Mouse (Mus musculus): ENCODE measurements around the gene Agt. TPM values are rescaled to one million over a fixed set of nuclear protein-coding genes. Genes with fewer than 3 reads are reported as not detected.
A peak's percentile ranks its signal among the peaks of the same experiment; 100 is the strongest.

The Agt gene
- 1.4 and 1.8 TPM in 2 replicates for polyA plus RNA-seq (2012; rRNA removed)

DNA sequence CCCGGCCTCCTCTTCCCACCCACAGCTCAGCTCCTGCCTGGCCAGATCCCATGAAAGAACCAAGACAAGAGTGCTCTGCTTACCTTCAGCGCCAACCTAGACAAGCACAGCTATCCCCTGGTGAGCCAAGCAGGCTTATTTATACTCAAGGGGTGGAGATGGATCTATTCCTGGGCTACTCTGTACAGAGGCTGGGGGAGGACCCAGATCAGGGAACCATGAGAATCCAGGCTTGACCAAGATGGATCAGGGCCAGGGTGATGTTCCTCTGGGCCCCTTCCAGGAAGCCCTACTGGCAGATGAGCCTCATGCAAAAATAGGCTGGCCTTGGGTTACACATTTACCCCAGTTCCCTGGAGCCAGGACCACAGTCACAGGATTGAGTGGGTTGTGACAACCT is at the start of gene Agt:
Gene Agt (minus strand): TSS at position 114 of the 400 bp plus-strand sequence.
- no peak for DNase-seq (ENCODE audit: low spot score)

DNA sequence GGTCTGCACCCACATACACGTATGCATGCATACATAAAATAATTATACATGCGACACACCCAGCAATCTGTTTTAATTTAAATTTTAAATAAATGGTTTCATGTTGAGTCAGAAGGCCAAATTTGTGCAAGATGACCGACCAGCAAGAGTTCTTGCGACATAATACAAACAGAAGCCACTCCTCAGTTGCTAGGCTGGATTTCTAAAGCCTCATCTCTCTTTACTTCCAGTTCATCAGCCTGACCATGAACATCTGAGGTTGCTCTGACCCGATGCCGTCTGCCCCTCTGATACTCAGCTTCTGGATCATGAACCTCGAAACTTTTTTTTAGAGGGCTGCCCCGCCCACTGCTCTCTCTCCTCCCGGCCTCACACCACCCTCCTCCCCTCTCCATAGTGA is 48.7 kb upstream of the Agt start:
- DNase-seq (ENCODE audit: low spot score), result no peak

DNA sequence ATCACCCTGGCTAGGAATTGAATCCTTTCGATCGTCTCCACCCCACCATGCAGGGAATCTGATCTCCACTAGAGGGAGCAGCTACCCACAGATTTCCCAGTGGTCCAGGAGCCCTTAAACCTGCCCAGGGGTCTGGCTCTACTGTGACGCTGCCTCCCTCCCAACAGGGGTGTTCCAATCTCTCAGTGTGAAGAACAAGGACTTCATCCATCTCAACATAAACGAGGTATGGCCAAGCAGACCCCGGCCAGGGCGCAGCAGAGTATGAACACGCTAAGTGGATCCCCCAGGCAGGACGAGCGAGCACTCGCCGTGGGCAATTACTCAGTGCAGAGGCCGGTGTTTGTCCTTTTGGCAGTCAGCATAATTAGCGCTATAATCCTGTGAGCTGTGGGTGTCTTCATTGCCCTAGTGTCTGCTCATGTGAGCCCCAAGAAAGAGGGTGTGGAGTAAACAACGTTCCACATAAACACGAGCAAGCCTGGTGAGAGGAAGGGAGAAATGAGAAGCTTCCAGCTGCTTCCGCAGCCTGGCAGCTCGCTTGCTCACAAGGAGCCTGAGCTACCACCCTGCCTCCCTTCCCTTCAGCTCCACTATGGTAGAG is 47.9 kb upstream of the Agt start:
- DNase-seq (ENCODE audit: low spot score), result peak; percentile 45

DNA sequence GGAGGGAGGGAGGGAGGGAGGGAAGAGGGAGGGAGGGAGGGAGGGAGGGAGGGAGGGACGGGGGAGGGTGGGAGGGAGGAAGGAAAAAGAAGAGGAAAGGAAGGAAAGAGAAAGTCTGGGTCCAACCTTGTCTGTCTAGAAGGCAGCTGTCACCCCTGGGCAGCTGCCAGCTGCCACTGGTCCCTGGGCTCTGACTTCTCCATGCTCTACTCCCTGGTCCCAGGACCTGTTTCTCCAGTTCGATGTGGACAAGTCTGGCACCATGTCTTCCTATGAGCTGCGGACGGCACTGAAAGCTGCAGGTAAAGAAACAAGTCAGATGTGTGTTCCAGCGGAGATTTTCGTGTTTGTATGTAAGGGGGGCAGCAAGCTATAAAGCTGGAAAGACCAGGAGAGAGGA is 44.8 kb upstream of the Agt start:
- DNase-seq (ENCODE audit: low spot score), result no peak

DNA sequence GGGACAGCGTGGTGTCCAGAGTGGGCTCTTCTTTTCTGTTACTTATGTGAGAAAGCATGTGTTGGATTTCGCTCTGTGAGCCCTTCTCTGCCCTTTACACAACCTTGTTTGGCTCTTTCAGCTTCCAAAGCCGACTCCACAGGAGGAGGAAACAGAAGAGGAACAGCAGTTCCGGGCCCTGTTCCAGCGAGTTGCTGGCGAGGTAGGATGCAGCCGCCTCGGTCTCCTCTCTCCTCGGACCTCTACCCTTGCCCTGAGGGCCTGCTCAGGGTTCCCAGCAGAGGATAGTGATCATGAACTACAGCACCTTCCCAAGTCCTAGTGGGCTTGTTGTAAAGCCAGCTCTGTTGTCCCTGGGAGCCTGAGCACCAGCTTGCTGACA is 39.5 kb upstream of the Agt start:
- no peak for DNase-seq (ENCODE audit: low spot score)

DNA sequence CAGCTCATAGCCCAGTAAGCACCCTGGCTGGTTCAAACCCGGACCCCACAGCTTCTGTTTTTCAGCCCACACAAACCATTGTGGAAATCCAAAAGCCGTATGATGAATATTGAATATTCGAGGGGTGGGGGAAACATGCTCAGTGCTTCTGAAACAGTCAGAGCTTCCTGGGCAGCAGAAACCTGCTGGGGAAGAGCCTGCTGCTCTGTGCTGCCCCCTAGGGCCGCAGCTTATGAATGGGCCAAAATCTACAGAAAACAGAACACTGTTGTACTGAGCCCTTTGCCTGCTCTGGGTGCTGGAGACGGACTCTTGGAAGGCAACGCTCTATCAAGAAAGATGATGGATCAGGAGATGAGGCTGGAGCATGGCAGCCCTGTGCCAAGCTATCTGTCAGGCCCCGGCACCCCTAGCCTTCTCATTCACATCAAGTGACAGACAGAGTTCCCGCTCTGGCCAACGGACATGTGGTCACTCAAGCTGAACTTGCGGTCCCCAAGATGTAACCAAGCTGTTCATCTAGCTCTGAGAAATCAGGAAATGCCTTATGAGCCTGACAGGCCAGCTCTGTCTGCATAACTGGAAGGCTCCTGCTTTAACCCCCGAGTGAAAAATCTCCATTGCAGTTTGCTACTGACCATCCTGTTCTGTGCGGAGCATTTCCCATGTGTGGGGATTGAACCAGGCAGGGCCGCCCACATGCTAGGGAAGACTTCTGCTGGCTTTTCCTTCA is 38.9 kb upstream of the Agt start:
- DNase-seq (ENCODE audit: low spot score), result no peak

DNA sequence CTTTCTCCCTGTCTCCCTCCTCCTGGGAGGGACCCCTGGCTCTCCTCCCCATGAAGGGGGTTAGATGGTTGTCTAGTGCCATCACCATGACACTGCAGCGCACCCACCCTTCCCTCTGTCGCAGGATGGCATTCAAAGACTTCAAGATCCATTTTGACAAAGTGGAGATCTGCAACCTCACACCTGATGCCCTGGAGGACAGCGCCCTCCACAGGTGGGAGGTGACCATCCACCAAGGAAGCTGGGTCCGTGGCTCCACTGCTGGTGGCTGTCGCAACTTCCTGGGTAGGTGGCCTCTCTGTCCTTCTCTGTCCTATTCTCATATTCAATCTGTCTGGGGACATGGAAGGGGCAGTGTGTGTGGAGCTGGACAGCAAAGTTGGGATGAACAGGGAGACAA is 34.6 kb upstream of the Agt start:
- DNase-seq (ENCODE audit: low spot score), result no peak

DNA sequence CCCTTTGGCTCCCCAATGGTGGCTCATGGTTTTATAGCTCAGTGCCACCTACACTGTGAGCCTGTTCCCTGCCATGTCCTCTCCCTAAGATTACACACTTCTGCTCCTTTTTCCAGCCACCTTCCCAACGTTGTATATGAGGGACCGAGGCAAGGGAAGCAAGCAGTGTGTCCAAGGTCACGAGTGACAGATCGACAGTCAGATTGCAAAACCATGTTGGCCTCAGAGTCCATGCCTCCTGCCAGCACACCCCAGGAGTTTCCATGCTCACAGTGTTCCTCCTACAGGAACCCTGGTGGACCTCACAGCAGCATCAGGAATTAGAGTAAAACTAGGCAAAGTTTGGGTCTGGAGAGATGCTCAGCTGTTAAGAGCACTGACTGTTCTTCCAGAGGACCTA is 19.9 kb upstream of the Agt start:
- no peak for DNase-seq (ENCODE audit: low spot score)

DNA sequence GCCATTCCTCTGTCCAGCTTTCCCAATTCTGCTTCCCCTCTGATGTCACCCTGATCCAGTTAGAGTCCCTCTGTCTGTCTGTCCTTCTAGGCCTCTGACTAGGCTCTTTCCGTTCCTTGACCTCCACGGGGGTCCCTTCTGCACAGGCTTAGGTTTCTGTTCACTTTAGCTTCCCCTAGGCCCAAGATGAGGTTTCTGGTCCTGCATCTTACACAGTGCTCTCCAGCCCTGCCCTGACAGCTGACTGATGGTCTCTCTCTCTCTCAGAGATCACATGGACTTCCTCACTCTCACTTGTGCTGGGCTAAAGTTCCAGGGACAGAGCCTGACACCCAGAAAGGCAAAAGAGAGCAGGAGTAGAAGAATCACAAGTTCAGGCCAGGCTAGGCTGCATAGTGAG is 17.1 kb upstream of the Agt start:
- DNase-seq (ENCODE audit: low spot score), result no peak

DNA sequence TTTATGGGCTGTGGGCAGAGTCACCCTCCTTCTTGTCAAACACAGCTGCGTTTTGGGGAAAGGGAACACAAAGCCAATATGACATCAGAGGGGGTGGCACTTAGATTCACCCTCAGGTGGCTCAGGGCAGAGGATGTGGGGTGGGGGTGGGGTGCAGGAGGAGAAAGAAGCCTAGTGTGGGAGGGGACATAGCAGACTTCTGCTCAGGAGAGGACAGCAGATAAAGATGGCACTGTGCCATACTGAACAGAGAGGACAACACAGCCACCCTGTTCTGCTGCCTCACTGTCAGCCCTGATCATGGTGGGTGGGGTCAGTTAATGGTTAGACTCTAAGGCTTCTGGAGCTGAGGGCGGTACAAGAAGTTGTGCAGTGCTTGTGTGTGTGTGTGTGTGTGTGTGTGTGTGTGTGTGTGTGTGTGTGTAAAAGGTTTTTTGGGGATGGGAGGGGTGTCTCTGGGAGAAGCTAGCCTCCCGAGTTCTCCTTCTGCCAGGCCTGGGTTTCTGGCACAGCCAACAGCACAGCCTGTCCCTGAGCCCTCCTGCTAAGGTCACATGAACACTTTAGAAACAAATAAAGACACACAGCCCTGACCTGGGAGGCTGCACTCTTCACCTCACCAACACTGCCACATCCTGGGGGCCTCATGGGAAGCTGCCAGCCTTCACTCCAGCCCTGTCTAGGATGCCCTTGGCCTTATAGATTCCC is 16.4 kb upstream of the Agt start:
- DNase-seq (ENCODE audit: low spot score), result peak; percentile 14

DNA sequence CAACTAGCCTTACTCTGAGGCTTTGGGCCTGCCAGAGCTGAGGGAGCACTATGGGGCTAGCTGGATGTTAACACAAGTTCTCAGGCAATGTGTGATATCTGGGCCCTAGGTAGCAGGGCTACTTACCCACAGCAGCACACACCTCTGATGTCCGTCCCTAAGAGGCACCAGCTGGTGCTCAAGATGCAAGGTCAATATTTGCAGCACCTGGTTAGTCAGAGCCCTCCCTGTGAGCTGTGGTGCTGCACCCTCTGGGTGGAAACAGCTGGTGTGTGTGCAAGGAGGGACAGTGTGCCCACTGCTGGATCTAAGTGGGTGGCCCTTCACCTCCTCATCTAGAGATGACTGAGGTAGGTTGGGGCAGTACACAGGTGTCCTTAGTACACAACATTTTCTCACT is 7.2 kb upstream of the Agt start:
- DNase-seq (ENCODE audit: low spot score), result no peak

DNA sequence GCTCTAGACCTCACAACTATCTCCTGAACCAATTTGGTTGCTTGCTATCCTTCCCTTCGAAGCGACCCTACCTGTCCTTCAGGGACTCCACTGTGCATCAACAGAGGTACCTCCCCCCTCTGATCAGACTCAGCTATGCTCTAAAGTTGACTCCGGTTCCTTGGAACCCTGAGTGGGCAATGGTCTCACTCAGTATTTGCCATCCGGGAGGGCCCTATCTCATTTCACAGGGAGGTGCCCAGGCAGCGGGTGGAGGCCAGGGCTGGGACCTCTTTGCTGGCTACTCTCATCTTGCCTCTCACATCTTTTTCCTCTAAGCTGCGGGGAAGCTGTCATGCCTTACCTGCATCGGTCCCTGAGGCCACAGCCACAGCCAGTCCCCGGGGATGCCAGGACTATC is 6.3 kb upstream of the Agt start, which contains the start of gene Capn9:
Gene Capn9 (plus strand): TSS at position 301 of the 400 bp plus-strand sequence.
- no peak for DNase-seq (ENCODE audit: low spot score)

DNA sequence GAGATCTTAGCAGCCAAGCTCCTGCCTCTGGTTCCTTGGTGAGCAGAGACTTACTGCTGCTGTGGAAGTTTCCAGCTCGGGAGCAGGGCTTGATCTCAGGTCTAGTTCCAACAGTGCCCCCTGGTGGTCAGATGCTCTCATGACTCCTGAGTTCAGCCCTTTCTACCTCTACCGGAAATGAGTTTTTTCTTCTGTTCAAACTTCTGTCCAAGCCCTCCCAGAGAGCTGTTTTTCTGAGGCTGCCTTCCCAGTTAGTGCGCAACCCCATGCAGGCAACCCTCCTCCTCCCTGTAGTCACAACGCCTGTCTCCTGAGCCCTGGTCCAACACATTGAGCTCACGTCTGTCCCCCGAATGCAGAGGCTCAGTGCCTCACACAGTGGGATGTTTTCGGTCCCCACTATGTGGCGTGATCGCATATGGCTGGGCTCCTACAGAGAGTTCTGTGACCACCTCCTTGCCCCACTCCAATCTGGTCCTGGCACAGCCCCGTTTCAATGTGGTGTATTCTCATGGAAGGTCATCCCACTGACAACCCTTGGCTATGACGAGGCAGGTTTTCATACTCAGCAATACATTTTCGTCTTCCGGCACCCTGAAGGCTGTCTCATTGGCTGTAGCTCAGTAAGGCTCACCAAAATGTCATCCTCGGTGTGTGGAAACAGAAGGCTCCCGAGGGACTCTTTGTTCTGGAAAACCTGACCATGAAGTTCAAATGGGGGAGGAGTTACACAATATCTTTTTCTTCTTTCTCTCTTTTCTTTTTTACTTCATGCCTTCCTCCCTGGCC is 4.2 kb upstream of the Agt start:
- peak; percentile 70 for DNase-seq (ENCODE audit: low spot score)

DNA sequence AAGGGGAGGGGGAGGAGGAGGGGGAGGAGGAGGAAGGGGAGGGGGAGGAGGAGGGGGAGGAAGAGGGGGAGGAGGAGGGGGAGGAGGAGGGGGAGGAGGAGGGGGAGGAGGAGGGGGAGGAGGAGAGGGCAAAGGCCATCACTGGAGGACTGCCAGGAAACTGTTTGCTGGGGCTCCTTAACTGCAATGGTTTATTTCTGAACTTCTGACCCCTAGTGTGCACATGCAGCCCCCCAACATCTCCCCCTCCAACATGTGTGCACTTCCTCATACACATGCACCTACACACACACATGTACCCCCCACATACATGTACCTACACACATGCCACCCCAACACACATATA is 2.9 kb upstream of the Agt start:
- no peak for DNase-seq (ENCODE audit: low spot score)

DNA sequence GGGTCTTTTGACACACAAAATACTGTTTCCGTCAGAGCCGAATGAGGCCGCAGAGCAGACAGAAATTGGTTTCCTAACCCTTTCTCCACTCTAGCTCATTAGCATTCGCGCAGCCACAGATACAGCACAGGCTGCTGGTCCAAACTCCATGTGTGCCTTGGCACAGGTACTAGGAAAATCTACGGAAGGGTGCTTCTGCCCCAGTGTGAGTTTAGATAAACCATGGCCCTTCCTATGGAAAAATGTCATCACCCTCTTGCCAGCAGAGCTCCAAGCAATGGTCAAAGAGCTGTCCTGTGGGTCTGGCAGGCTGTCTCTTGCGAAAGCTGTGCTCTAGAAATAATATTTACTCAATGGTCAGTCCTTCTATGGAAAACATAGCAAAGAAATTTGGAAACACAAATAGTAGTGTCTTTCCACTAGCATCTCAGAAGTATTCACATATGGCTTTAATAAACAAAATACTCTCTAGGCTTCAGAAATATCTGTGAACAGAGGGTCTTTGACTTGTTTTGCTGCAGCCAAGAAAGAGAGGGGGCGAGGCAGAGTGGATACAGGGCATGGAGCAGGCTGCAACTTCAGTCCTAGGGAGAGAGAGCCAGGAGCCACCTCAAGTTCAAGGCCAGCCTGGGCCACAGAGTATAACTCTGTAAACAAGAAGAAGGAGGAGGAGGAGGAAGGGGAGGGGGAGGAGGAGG is 2.4 kb upstream of the Agt start:
- no peak for DNase-seq (ENCODE audit: low spot score)

DNA sequence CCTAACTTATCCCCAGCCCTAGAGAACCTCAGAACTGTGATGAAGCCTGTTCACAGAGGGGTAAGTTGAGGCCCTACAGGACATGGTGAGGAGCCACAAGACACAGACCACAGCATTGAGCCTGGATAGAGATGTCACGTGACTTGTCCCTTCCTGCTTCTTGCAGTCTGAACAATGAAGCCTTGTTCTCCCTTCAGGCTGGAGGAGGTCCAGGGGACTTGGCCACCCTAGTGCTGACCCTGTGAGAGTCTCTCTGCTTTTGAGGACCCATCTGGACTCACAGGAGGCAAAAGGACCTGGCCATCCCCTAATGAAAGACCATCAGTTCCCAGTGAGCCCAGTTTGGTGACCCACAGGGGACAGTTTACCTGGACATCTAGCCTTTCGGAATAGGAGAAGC is 406 bp downstream of the Agt start:
- DNase-seq (ENCODE audit: low spot score), result no peak

DNA sequence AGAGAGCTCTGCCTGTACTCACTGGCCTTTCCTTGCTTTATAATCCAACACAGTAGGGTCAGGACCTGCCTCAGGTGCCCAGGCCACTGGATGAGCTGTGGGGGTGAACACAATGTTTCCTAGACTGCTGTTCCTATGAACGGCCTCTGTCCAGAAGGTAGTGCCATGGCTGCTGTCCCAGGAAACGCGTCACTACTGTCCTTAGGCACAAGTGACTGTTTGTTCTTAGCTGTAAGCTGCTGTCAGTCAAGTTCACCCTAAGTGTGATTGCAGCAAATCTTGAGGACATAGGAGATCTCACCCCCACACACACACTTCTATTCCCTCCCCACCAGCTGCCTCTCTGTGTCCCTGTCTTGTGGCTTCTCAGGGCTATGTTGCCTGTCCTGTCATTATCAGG is 1.9 kb downstream of the Agt start:
- DNase-seq (ENCODE audit: low spot score), result no peak

DNA sequence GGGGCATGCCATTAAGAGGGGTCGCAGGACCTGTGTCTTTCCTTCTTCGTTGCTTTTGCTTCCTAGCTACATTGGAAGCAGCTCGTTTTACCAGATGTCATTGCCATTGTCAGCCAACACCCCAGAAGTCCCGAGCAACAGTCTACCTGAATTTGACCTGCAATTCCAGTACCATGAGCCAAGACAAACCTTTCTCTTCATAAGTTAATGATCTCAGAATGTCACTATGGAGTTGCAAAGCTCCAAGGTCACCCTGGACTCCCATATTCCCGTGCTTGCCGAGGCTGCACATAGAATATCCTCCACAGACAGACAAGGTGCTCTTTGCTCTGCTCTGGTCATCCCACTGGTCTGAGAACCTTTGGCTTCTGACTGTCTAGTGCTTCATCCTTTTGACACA is 2.4 kb downstream of the Agt start:
- DNase-seq (ENCODE audit: low spot score), result no peak

DNA sequence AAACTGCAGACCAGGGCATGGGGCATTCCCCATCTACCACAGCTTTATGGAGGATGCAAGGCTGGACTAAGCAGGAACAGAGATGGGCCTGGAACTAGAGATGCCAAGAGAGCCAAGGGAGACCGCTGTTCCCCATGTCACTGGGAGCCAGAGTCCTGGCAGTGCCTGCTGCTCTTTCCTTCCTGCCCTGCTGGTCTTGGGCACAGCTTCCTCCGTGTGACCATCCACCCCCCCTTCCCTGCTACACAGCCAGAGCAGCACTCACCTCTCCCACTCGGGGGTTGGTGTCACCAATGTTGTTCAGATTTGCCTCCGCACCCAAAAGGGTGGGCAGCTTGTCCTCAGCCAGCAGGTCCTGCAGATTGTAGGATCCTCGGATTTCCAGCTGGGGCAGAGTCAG is 12.0 kb downstream of the Agt start:
- DNase-seq (ENCODE audit: low spot score), result no peak

DNA sequence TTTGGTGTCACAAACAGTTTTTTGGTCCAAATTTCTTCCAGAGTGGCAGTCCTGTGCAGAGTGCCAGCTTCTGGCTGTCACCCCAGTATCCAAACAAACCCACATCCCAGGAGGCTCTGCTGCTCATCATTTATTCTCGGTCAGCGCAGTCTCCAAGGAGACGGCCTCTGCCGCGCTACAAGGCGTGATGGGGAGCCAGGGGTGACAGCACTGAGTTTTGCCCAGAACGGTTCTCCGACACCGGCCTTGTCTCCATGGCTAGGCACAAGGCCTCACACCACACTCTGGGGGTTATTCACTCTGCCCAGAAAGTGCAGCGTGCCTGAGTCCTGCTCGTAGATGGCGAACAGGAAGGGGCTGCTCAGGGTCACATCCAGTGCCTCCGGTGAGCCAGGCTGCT is 12.8 kb downstream of the Agt start:
- DNase-seq (ENCODE audit: low spot score), result no peak

DNA sequence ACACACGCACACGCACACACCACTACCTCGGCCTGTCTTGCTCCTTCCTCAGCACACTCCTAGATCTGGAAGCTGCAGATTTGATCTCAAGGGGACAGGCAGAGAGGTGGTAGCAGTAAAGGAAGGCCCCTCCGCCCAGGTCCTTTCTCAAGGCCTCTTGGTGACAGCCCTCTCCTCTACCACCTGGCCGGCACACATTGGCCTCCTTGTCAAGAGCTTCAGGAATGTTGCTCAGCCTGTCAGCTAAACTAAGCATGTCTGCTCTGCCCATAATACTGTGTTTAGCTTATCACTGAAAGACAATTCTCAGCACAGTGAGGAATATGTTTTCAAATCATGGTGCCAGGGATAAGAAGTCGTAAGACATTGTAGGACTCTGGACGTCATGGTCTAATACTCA is 13.3 kb downstream of the Agt start:
- no peak for DNase-seq (ENCODE audit: low spot score)
